Mouse (Mus musculus) kidney, adult 11 months (tissue): Measurements from ENCODE around the gene Klhl18.

Source experiments
- DNase-seq: peaks from one replicate; pipeline ENCODE4 v3.0.0; 2022

Gene Klhl18

GRCm38 (mm10) chr9:110476124-110477091 is at the start of gene Klhl18, which contains the start of gene Kif9:
Gene Klhl18, minus strand, starts transcription at chr9:110476694.
Gene Kif9, plus strand, starts transcription at chr9:110476958.
- peak; percentile 97 for DNase-seq

- no peak for DNase-seq
Measured at GRCm38 (mm10) chr9:110525737-110526136, 49.2 kb upstream of the Klhl18 start.

- no peak for DNase-seq
Measured at GRCm38 (mm10) chr9:110490913-110491312, 14.4 kb upstream of the Klhl18 start.

GRCm38 (mm10) chr9:110488841-110489240 is 12.3 kb upstream of the Klhl18 start:
- no peak for DNase-seq

GRCm38 (mm10) chr9:110478639-110479038 is 2.1 kb upstream of the Klhl18 start:
- DNase-seq = no peak

GRCm38 (mm10) chr9:110477951-110478350 is 1.5 kb upstream of the Klhl18 start:
- no peak for DNase-seq

GRCm38 (mm10) chr9:110466179-110466578 is 10.3 kb downstream of the Klhl18 start:
- no peak for DNase-seq

- DNase-seq = peak; percentile 79
Measured at GRCm38 (mm10) chr9:110465336-110465735, 11.2 kb downstream of the Klhl18 start.

GRCm38 (mm10) chr9:110463983-110464591 is 12.4 kb downstream of the Klhl18 start:
- DNase-seq = no peak

GRCm38 (mm10) chr9:110462321-110462720 is 14.2 kb downstream of the Klhl18 start:
- DNase-seq = no peak

GRCm38 (mm10) chr9:110460884-110461815 is 15.3 kb downstream of the Klhl18 start:
- no peak for DNase-seq

GRCm38 (mm10) chr9:110459145-110459727 is 17.3 kb downstream of the Klhl18 start:
- DNase-seq = no peak

- DNase-seq = no peak
Measured at GRCm38 (mm10) chr9:110457926-110458325, 18.6 kb downstream of the Klhl18 start.

- no peak for DNase-seq
Measured at GRCm38 (mm10) chr9:110452523-110452922, 24.0 kb downstream of the Klhl18 start.

GRCm38 (mm10) chr9:110448857-110449617 is 27.5 kb downstream of the Klhl18 start:
- DNase-seq = peak; percentile 43

GRCm38 (mm10) chr9:110448356-110448755 is 28.1 kb downstream of the Klhl18 start:
- no peak for DNase-seq

GRCm38 (mm10) chr9:110440559-110440958 is 35.9 kb downstream of the Klhl18 start:
- no peak for DNase-seq

- DNase-seq = no peak
Measured at GRCm38 (mm10) chr9:110440049-110440448, 36.4 kb downstream of the Klhl18 start.

- DNase-seq = no peak
Measured at GRCm38 (mm10) chr9:110436041-110436440, 40.5 kb downstream of the Klhl18 start.

- DNase-seq = no peak
Measured at GRCm38 (mm10) chr9:110433045-110433444, 43.4 kb downstream of the Klhl18 start.

GRCm38 (mm10) chr9:110431241-110431640 is 45.3 kb downstream of the Klhl18 start:
- no peak for DNase-seq
